Mouse (Mus musculus) bone marrow, adult 2 months (tissue): ENCODE results near the gene Ankrd63.

Experiments used
- CTCF ChIP-seq: fragments of 200-500 bp; IDR thresholded peaks from 2 replicates; pipeline ENCODE4 v1.5.1; 2011; ENCODE audit warnings: low read length, control low read depth; ENCODE audit not compliant: control insufficient read depth, insufficient read depth
- POLR2A ChIP-seq: fragments of 200-500 bp; IDR thresholded peaks from 2 replicates; pipeline ENCODE4 v1.6.1; 2011; ENCODE audit warnings: low read depth, mild to moderate bottlenecking, control low read depth, low read length, borderline replicate concordance; ENCODE audit not compliant: control insufficient read depth

DNA sequence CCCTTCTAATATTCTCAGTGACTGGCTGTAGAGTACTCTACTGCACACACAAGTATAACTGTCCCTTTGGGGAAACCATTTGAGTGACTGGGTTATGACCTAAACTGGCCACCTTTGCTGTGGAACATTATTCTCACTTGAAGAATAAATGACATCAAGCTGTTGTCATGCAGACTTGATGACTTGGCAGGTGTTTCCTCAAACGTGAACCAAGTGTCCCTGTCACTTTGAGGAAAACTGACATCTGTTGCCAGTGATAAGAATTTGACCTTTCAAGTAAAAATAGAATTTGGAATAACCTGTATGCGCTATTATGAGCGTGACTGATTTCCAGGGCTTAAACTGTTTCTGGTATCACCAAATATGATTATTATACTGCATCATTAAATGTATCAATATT, 36.6 kb upstream of the Ankrd63 start:
- TF ChIP-seq POLR2A (no peak), CTCF (no peak)
